Mouse (Mus musculus) cerebellum, adult 2 months (tissue): Measurements from ENCODE around the gene Pnmt. TPM values are rescaled to one million over a fixed set of nuclear protein-coding genes. Genes with fewer than 3 reads are reported as not detected.

ENCODE experiments used
- DNase-seq, 2 experiments: peaks; one replicate each; pipeline ENCODE4 v3.0.0; 2021
- H3K27ac ChIP-seq: fragments of 200-500 bp; 2 replicates; pipeline ENCODE4 v1.5.1; 2012; ENCODE audit warnings: low read length, control low read depth, inconsistent platforms; ENCODE audit not compliant: insufficient read depth
- H3K27me3 ChIP-seq: fragments of 200-500 bp; 2 replicates; pipeline ENCODE4 v1.6.1; 2012; ENCODE audit warnings: inconsistent platforms, mild to moderate bottlenecking, low read length, moderate library complexity; ENCODE audit not compliant: control insufficient read depth, insufficient read depth
- H3K4me1 ChIP-seq: fragments of 200-500 bp; 2 replicates; pipeline ENCODE4 v1.6.1; 2011; ENCODE audit warnings: low read length; ENCODE audit not compliant: control insufficient read depth, insufficient read depth
- H3K4me3 ChIP-seq: fragments of 200-500 bp; replicated peaks from 2 replicates; pipeline ENCODE3; 2011; ENCODE audit warnings: mild to moderate bottlenecking, low read depth, low read length, control low read depth; ENCODE audit not compliant: insufficient read depth
- CTCF ChIP-seq: fragments of 200-500 bp; IDR thresholded peaks from 2 replicates; pipeline ENCODE4 v1.5.1; 2011; ENCODE audit warnings: low read depth, mild to moderate bottlenecking, control low read depth, low read length, moderate library complexity, borderline replicate concordance; ENCODE audit not compliant: insufficient read depth
- POLR2A ChIP-seq: fragments of 200-500 bp; IDR thresholded peaks from 2 replicates; pipeline ENCODE4 v1.6.1; 2011; ENCODE audit warnings: low read length, control low read depth, borderline replicate concordance; ENCODE audit not compliant: insufficient read depth
- WGBS: fragments of 180-500 bp; shearing (Covaris S2); methylation state at CpG from one replicate; pipeline ENCODE4 v1.1.7; 2018; 5-methylcytosine and 5-hydroxymethylcytosine counted together
- polyA plus RNA-seq: library from polyadenylated mRNA; depleted of rRNA; stranded (reverse); fragments of >200 nt; gene quantifications from 2 replicates; pipeline ENCODE4 v1.2.3, GENCODE M21; 2012

The Pnmt gene
- polyA plus RNA-seq, 1 experiment, result 0.26 TPM

- peaks cover 46% of the 10 kb centered on the region for H3K4me1 ChIP-seq
- H3K4me3 ChIP-seq, result no peak within 1 kb of the TSS
- no peak for TF ChIP-seq POLR2A
- TF ChIP-seq CTCF, result no peak
- H3K27ac ChIP-seq, result no peak within 1 kb of the TSS
- no peaks in the 10 kb centered on the region for H3K27me3 ChIP-seq
- peak; percentile 44 to 55 for DNase-seq
- WGBS, result 28% methylated on average over 14 of the region's 14 CpGs
These were observed 2.8 kb upstream of the Pnmt start, which contains the start of gene Tcap for GRCm38 (mm10) chr11:98383261-98384030. Gene Tcap (plus strand): TSS chr11:98383811.

- DNase-seq, result peak in 1 of 2 experiments; percentile 36
- Histone ChIP-seq H3K27me3 (no peaks in the 10 kb centered on the region), H3K27ac (no peak overlapping the region), H3K4me1 (peaks cover 49% of the 10 kb centered on the region), H3K4me3 (no peak overlapping the region)
- 61% methylated on average over 20 of the region's 20 CpGs for WGBS
- TF ChIP-seq POLR2A (no peak), CTCF (no peak)
These were observed 2.0 kb upstream of the Pnmt start for GRCm38 (mm10) chr11:98384216-98384615.

GRCm38 (mm10) chr11:98384721-98385637 lies 1.3 kb upstream of the Pnmt start:
- Histone ChIP-seq H3K27me3 (no peaks in the 10 kb centered on the region), H3K4me1 (peaks cover 42% of the 10 kb centered on the region), H3K27ac (no peak overlapping the region), H3K4me3 (no peak overlapping the region)
- TF ChIP-seq CTCF, result no peak
- WGBS, result 37% methylated on average over 8 of the region's 8 CpGs
- DNase-seq, result peak in 1 of 2 experiments; percentile 22

GRCm38 (mm10) chr11:98386596-98386995 lies 346 bp downstream of the Pnmt start:
- no peak overlapping the region for H3K4me3 ChIP-seq
- TF ChIP-seq POLR2A (no peak), CTCF (no peak)
- WGBS, result 54% methylated on average over 24 of the region's 24 CpGs
- peaks cover 34% of the 10 kb centered on the region for H3K4me1 ChIP-seq
- H3K27ac ChIP-seq, result no peak overlapping the region
- no peak for DNase-seq
- H3K27me3 ChIP-seq, result no peaks in the 10 kb centered on the region

GRCm38 (mm10) chr11:98387056-98387577 lies 867 bp downstream of the Pnmt start:
- no peak overlapping the region for H3K4me3 ChIP-seq
- WGBS, result 67% methylated on average over 14 of the region's 14 CpGs
- DNase-seq, result no peak
- H3K27ac ChIP-seq, result no peak overlapping the region
- peaks cover 34% of the 10 kb centered on the region for H3K4me1 ChIP-seq
- H3K27me3 ChIP-seq, result no peaks in the 10 kb centered on the region
- no peak for TF ChIP-seq CTCF
- TF ChIP-seq POLR2A, result no peak

GRCm38 (mm10) chr11:98388282-98388681 lies 2.0 kb downstream of the Pnmt start:
- H3K4me3 ChIP-seq, result no peak overlapping the region
- no peak for DNase-seq
- H3K27me3 ChIP-seq, result no peaks in the 10 kb centered on the region
- H3K27ac ChIP-seq, result no peak overlapping the region
- H3K4me1 ChIP-seq, result peaks cover 29% of the 10 kb centered on the region
- TF ChIP-seq CTCF, result no peak
- TF ChIP-seq POLR2A, result no peak
- WGBS, result 57% methylated on average over 10 of the region's 10 CpGs

GRCm38 (mm10) chr11:98389221-98389780 lies 3.1 kb downstream of the Pnmt start:
- 35% methylated on average over 9 of the region's 9 CpGs for WGBS
- H3K4me3 ChIP-seq, result no peak overlapping the region
- no peak overlapping the region for H3K27ac ChIP-seq
- peak; percentile 71 for TF ChIP-seq CTCF
- no peak for TF ChIP-seq POLR2A
- H3K27me3 ChIP-seq, result no peaks in the 10 kb centered on the region
- peak; percentile 52 to 62 for DNase-seq
- H3K4me1 ChIP-seq, result peaks cover 23% of the 10 kb centered on the region
